Mouse (Mus musculus): Measurements from ENCODE around the gene Ints5.
"Not testable (repeated sequence)": the region's sequence is repeated elsewhere in the genome, so short reads cannot be mapped to it uniquely, and the experiment has no call there.

Ints5 gene

GRCm38 (mm10) chr19:8892829-8893766, at the start of gene Ints5:
Gene Ints5, plus strand, starts transcription at chr19:8893005.
- peak; percentile 82 for DNase-seq

- peak; percentile 69 for DNase-seq
Observed at GRCm38 (mm10) chr19:8844371-8845129, 48.3 kb upstream of the Ints5 start.

GRCm38 (mm10) chr19:8848356-8848755, 44.4 kb upstream of the Ints5 start:
- DNase-seq: no peak

- no peak for DNase-seq
Observed at GRCm38 (mm10) chr19:8850402-8850901, 42.4 kb upstream of the Ints5 start, which contains the start of gene Lrrn4cl. Gene Lrrn4cl, plus strand, starts transcription at chr19:8850768.

GRCm38 (mm10) chr19:8851639-8852038, 41.2 kb upstream of the Ints5 start:
- no peak for DNase-seq

- DNase-seq: no peak
Observed at GRCm38 (mm10) chr19:8852236-8852928, 40.4 kb upstream of the Ints5 start.

GRCm38 (mm10) chr19:8853117-8853516, 39.7 kb upstream of the Ints5 start:
- no peak for DNase-seq

GRCm38 (mm10) chr19:8857689-8858088, 35.1 kb upstream of the Ints5 start:
- DNase-seq: no peak

- no peak for DNase-seq
Observed at GRCm38 (mm10) chr19:8859018-8859417, 33.8 kb upstream of the Ints5 start.

- no peak for DNase-seq
Observed at GRCm38 (mm10) chr19:8864265-8864664, 28.5 kb upstream of the Ints5 start.

GRCm38 (mm10) chr19:8870381-8870780, 22.4 kb upstream of the Ints5 start:
- DNase-seq: not testable (repeated sequence)

- DNase-seq: no peak
Observed at GRCm38 (mm10) chr19:8870838-8871237, 22.0 kb upstream of the Ints5 start.

GRCm38 (mm10) chr19:8871267-8872186, 21.3 kb upstream of the Ints5 start, which contains the start of gene Ubxn1:
Gene Ubxn1, plus strand, starts transcription at chr19:8871496.
- peak; percentile 95 for DNase-seq

- DNase-seq: no peak
Observed at GRCm38 (mm10) chr19:8872266-8872840, 20.5 kb upstream of the Ints5 start.

GRCm38 (mm10) chr19:8875031-8875430, 17.8 kb upstream of the Ints5 start:
- DNase-seq: no peak

GRCm38 (mm10) chr19:8880311-8881033, 12.3 kb upstream of the Ints5 start, which contains the start of gene Uqcc3:
Gene Uqcc3, minus strand, starts transcription at chr19:8880923.
- peak; percentile 86 for DNase-seq

- DNase-seq: no peak
Observed at GRCm38 (mm10) chr19:8881034-8881392, 11.8 kb upstream of the Ints5 start.

- DNase-seq: no peak
Observed at GRCm38 (mm10) chr19:8883616-8884015, 9.2 kb upstream of the Ints5 start, which contains the start of the genes Lbhd1 and Gm49403. Gene Lbhd1, plus strand, starts transcription at chr19:8883732. Gene Gm49403, plus strand, starts transcription at chr19:8883930.

GRCm38 (mm10) chr19:8886916-8887584, 5.8 kb upstream of the Ints5 start:
- no peak for DNase-seq

All from cerebellum, adult 11 months (tissue).